Mouse (Mus musculus): ENCODE measurements around the gene Dusp7. TPM values are rescaled to one million over a fixed set of nuclear protein-coding genes. Genes with fewer than 3 reads are reported as not detected.

The Dusp7 gene
- total RNA-seq (2015; ENCODE audit: low replicate concordance) (17.5 and 19.9 TPM in 2 replicates), total RNA-seq (2017; ENCODE audit: low replicate concordance) (3.3 and 4.3 TPM in 2 replicates)

DNA sequence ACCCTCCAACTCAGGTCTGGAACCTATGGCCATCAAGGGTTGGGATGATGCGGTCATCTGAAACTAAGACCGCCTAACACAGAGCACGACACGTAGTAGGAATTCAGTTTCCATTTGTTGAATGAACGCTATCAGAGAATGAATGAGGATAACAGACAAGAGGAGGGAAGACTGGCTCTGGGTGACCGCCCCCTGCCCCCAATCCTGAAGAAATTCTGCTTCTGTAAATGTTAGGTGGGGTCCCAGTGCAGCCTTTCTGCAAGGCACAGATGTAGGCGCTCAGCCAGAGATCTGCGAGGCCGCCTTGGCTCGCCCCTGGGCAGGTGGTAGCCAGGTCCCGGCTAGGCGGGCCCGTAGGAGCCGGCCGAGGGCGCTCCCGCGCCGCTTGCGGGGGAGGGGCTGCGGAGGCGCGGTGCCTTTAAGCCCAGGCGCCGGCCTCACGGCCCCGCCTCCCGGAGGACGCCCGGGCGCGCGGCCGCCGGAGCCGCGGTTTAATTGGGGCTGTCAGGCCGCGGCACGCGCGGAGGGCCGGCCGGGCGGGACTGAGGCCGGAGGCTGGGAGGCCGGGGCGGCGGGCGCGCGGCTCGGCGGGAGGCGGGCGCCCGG, at the start of gene Dusp7:
Gene Dusp7, plus strand, starts transcription at position 521 of the 606 bp plus-strand sequence.
- peak; percentile 1; the same call in 1 of the 2 replicates for ATAC-seq (replicated peaks; ENCODE audit: low FRiP score, poor library complexity, severe bottlenecking)

- ATAC-seq (replicated peaks; ENCODE audit: low FRiP score, poor library complexity, severe bottlenecking): no peak
Measured at GRCm38 (mm10) chr9:106319095-106319494, 49.3 kb upstream of the Dusp7 start.

GRCm38 (mm10) chr9:106322497-106322896, 45.9 kb upstream of the Dusp7 start:
- no peak for ATAC-seq (replicated peaks; ENCODE audit: low FRiP score, poor library complexity, severe bottlenecking)

DNA sequence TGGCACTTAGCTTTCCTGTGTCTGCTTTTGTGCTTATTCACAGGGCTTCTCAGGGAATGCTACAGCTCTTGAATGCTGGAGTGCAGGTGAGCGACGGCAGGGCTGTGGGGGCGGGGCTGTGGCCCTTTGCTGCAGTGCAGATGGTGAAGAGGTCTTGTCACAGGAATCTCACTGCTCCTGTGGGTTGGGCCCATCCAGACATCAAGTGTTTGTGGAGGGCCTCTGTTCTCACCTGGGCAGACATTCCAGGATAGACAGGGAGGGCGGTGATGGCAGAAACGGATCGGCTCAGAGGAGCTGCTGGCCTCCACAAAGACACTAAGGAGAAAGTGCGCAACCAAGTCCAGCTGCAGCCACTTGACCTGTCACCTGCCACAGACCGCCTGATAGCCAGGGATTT, 42.2 kb upstream of the Dusp7 start:
- ATAC-seq (replicated peaks; ENCODE audit: low FRiP score, poor library complexity, severe bottlenecking): no peak

- no peak for ATAC-seq (replicated peaks; ENCODE audit: low FRiP score, poor library complexity, severe bottlenecking)
Measured at GRCm38 (mm10) chr9:106327125-106327809, 41.2 kb upstream of the Dusp7 start.

DNA sequence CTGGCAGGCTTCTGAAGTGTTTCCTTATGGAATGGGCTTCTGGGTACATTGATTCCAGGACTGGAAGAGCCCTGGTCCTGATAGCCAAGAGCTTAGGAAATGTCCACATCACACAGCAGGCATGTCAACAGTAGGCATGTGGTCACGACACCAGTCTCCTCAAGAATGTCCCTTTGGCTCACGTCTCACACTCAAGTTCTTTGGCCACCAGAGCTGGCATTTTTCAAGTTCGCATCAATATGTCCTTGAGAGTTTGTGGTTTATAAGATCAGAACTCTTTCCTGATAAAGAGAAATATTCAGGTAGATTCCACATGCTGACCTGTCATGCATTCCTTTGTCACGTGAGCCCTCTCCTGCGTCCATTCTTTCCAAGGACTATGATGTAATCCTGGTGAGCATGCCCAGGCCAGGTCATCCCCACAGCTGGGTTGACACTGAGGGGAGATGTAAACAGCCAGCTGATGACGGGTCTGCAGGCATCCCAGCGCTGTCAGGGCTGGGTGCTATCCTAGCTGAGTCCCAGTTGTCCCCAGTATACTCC, 40.3 kb upstream of the Dusp7 start:
- no peak for ATAC-seq (replicated peaks; ENCODE audit: low FRiP score, poor library complexity, severe bottlenecking)

DNA sequence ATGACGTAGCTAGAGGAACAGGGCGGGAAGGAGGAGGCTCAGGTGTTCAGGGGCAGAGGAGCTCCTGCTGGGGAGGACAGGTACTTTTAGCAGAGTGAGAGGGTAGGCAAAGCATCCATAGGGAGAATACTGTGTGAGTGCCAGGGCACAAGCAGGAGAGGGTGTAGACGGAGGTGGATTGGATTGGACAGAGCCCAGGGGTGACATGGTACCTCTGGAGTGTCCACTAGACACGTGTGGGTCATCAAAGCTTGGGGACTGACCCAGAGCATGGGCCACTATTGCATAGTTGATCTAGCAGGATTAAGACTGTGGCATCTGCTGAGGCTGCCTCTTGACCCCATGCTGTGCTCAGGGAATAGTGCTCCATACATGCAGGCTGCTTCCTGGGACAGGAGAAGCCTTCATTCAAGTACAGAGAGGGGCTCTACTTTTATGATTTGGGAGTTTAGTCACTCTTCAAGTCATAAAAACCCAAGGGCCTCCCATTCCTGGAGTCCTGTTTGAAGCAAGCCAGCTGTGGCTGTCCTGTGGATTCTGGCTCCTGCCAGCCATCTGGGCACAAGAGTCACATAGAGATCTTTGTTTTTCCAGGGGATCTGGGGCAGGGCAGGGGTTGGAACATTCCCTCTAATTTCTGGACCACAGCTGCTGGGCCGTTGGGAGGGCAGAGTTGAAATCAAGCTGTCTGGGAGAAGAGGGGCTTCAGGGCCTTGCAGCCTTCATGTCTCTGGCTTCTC, 39.5 kb upstream of the Dusp7 start:
- no peak for ATAC-seq (replicated peaks; ENCODE audit: low FRiP score, poor library complexity, severe bottlenecking)

GRCm38 (mm10) chr9:106332746-106333145, 35.7 kb upstream of the Dusp7 start:
- ATAC-seq (replicated peaks; ENCODE audit: low FRiP score, poor library complexity, severe bottlenecking): no peak

DNA sequence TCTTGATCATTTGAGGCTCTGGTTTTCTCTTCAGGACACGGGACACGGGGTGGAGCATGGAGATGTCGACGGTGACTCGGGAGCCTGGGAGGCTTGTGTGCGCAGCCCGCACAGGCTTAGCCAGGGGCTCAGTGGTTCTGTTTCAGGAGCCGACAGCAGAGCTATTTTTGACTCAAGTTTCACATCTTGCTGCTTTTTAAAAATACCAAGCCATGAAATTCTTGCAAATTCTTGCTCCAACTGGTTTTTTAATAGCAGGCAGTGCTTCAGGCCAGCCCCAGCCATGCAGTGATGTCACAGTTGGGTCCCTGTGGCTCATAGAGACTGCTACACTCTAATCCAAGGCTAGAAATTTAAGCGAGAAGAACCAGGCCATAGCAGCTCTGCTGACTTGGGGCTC, 30.8 kb upstream of the Dusp7 start:
- ATAC-seq (replicated peaks; ENCODE audit: low FRiP score, poor library complexity, severe bottlenecking): no peak

GRCm38 (mm10) chr9:106338462-106339172, 29.8 kb upstream of the Dusp7 start:
- no peak for ATAC-seq (replicated peaks; ENCODE audit: low FRiP score, poor library complexity, severe bottlenecking)

DNA sequence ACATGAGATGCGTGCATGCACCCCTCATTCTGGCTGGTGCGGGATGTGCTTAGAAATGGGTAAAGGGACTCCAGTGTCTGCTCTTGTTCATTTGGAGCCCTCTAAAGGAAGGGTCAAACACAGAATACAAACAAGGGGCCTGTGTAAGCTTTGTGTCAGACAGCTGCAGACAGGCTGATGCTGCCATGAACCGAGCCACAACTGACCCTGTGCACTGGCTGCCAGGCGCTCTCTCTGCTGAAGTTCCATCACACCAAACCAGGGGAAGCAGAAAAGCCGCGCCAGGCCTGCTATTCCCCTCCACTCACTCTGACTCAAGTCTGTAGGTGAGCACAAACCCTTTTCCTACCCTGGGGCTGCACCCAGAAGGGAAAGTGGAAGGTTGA, 29.3 kb upstream of the Dusp7 start:
- no peak for ATAC-seq (replicated peaks; ENCODE audit: low FRiP score, poor library complexity, severe bottlenecking)

- ATAC-seq (replicated peaks; ENCODE audit: low FRiP score, poor library complexity, severe bottlenecking): no peak
Measured at GRCm38 (mm10) chr9:106339730-106340129, 28.7 kb upstream of the Dusp7 start.

- ATAC-seq (replicated peaks; ENCODE audit: low FRiP score, poor library complexity, severe bottlenecking): no peak
Measured at GRCm38 (mm10) chr9:106340501-106341312, 27.7 kb upstream of the Dusp7 start.

DNA sequence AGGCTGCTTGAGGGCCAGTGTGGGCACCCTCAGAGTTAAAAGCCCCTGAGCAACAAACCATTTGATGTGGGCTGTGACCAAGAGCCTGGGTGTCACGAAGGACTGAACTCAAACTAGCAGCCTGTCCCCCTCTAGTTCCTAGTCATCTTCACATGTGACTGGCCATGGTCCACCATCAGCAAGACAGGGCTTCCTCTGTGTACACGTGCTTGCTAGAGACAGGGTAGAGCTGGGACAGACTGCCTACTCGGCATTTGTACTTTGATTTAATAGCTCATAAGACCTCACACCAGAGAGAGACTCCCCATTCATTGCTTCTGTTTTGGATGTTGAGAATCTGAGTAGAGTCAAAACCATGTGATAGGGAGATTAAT, 27.1 kb upstream of the Dusp7 start:
- no peak for ATAC-seq (replicated peaks; ENCODE audit: low FRiP score, poor library complexity, severe bottlenecking)

- ATAC-seq (replicated peaks; ENCODE audit: low FRiP score, poor library complexity, severe bottlenecking): no peak
Measured at GRCm38 (mm10) chr9:106342573-106342972, 25.9 kb upstream of the Dusp7 start.

DNA sequence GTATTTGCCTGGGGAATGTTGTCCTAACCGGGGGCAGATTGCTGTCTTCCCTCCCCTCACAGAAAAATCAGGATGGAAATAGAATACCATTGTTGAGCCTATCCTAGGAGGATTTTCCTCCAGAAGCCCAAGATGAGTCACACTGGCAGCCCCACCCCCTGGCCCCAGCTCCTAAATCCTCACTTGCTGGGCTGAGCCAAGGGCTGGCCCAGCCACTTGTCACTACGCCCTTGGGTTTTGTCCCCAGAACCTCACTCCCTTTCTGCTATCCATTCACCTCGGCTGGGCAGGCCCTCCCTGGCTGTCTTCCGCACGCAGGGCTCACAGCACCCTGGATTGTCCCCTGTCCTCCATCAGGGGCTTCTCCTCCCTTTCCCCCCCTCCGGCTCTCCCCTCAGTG, 23.3 kb upstream of the Dusp7 start:
- ATAC-seq (replicated peaks; ENCODE audit: low FRiP score, poor library complexity, severe bottlenecking): no peak

GRCm38 (mm10) chr9:106345630-106346029, 22.8 kb upstream of the Dusp7 start:
- no peak for ATAC-seq (replicated peaks; ENCODE audit: low FRiP score, poor library complexity, severe bottlenecking)

GRCm38 (mm10) chr9:106348281-106348680, 20.2 kb upstream of the Dusp7 start:
- ATAC-seq (replicated peaks; ENCODE audit: low FRiP score, poor library complexity, severe bottlenecking): no peak

- no peak for ATAC-seq (replicated peaks; ENCODE audit: low FRiP score, poor library complexity, severe bottlenecking)
Measured at GRCm38 (mm10) chr9:106349075-106349474, 19.4 kb upstream of the Dusp7 start.
